Mouse (Mus musculus) hindbrain, embryonic 16.5 days (tissue): ENCODE results near the gene Mogs. TPM values are rescaled to one million over a fixed set of nuclear protein-coding genes. Genes with fewer than 3 reads are reported as not detected.

Experiments
- ATAC-seq: fragments of 200-750 bp; cut with Nextera tagmentation; 2 replicates; pipeline ENCODE4 v1.8.0; 2017; ENCODE audit warnings: moderate TSS enrichment, moderate library complexity
- H3K27ac ChIP-seq: fragments of 300-500 bp; sonication (generic); 2 replicates; pipeline ENCODE4 v1.5.1; 2014; ENCODE audit warnings: low read depth, mild to moderate bottlenecking, control low read depth, low read length, moderate library complexity
- H3K27me3 ChIP-seq: fragments of 300-500 bp; sonication (generic); replicated peaks from 2 replicates; pipeline ENCODE4 v1.6.1; 2014; ENCODE audit warnings: low read length; ENCODE audit not compliant: control insufficient read depth, insufficient read depth
- H3K36me3 ChIP-seq: fragments of 300-500 bp; sonication (generic); 2 replicates; pipeline ENCODE4 v1.6.1; 2014; ENCODE audit warnings: mild to moderate bottlenecking, low read length, moderate library complexity, mixed read lengths; ENCODE audit not compliant: control insufficient read depth, insufficient read depth
- H3K4me1 ChIP-seq: fragments of 300-500 bp; sonication (generic); 2 replicates; pipeline ENCODE4 v1.6.1; 2014; ENCODE audit warnings: low read depth, low read length; ENCODE audit not compliant: control insufficient read depth, insufficient read depth
- H3K4me2 ChIP-seq: fragments of 300-500 bp; sonication (generic); 2 replicates; pipeline ENCODE4 v1.6.1; 2014; ENCODE audit warnings: mild to moderate bottlenecking, low read length, control low read depth, moderate library complexity
- H3K4me3 ChIP-seq: fragments of 300-500 bp; sonication (generic); 2 replicates; pipeline ENCODE4 v1.5.1; 2014; ENCODE audit warnings: mild to moderate bottlenecking, low read length, control low read depth, moderate library complexity
- H3K9ac ChIP-seq: fragments of 300-500 bp; sonication (generic); 2 replicates; pipeline ENCODE4 v1.6.1; 2014; ENCODE audit warnings: low read depth, mild to moderate bottlenecking, control low read depth, low read length, moderate library complexity
- H3K9me3 ChIP-seq: fragments of 300-500 bp; sonication (generic); 2 replicates; pipeline ENCODE4 v1.6.1; 2014; ENCODE audit warnings: mild to moderate bottlenecking, low read length, moderate library complexity; ENCODE audit not compliant: control insufficient read depth
- WGBS: fragments of 180-500 bp; shearing (Covaris S2); extraction: QIAGEN DNeasy Blood & Tissue Kit; methylation state at CpG from one replicate; pipeline ENCODE4 v1.1.7; 2014; 5-methylcytosine and 5-hydroxymethylcytosine counted together
- polyA plus RNA-seq: library from polyadenylated mRNA; unstranded; fragments of >200 nt; fragmentation: Nextera tagmentation; extraction: Ambion mirVana; gene quantifications from 2 replicates; pipeline ENCODE4 v1.2.1, GENCODE M21; 2015

The Mogs gene
- polyA plus RNA-seq, 1 experiment from 2014 or later, result 6.4 TPM

DNA sequence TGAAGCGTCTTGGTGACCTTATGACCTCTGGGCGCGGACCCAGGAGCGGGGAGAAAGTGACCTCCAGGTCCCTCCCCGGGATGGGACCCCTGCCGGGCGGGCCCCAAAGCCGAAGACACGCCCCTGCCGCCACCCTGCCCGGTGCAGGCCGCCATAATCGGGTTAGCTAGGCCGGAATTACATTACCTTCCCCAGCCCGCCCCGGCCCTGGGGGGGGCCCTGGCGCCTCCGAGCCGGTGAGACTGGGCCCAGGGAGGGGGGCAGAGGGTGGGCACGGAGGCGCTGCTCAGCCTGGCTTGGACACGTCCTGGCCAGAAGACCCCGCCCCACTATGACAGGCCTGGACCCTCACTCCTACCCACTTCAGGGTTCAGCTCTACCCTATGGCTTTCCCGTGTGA, 44.1 kb upstream of the Mogs start:
- no peaks in the 10 kb centered on the region for H3K36me3 ChIP-seq
- H3K9ac ChIP-seq, result no peak overlapping the region
- no peaks in the 10 kb centered on the region for H3K9me3 ChIP-seq
- no peak overlapping the region for H3K27ac ChIP-seq
- WGBS, result 1% methylated on average over 19 of the region's 24 CpGs
- no peak overlapping the region for H3K4me2 ChIP-seq
- no peak overlapping the region for H3K4me3 ChIP-seq
- H3K4me1 ChIP-seq, result peaks cover 7% of the 10 kb centered on the region; the same call in 1 of the 2 replicates
- peak; percentile 41; the same call in 1 of the 2 replicates for ATAC-seq
- peaks cover 74% of the 10 kb centered on the region for H3K27me3 ChIP-seq

DNA sequence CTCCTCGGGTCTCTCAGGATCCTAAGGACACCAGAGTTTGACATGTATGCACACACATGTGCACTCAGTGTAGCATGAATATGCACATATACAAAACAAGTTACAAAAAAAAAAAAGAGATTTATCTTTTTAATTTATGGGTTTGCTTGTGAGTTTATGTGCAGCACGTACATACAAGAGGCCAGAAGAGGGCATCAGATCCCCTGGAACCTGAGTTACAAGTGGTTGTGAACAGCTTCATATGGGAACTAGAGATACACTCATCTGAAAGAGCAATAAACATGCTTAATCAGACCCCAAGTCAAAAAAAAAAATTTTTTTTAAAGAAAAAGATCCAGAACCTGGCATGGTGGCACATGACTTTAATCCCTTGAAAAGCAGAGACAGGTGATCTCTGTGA, 40.3 kb upstream of the Mogs start:
- Histone ChIP-seq H3K4me2 (no peak overlapping the region), H3K9me3 (no peaks in the 10 kb centered on the region), H3K9ac (no peak overlapping the region), H3K27me3 (peaks cover 47% of the 10 kb centered on the region), H3K4me3 (no peak overlapping the region), H3K36me3 (no peaks in the 10 kb centered on the region), H3K4me1 (peaks cover 15% of the 10 kb centered on the region), H3K27ac (no peak overlapping the region)
- WGBS, result 16% methylated on average over 2 of the region's 2 CpGs
- ATAC-seq, result no peak

DNA sequence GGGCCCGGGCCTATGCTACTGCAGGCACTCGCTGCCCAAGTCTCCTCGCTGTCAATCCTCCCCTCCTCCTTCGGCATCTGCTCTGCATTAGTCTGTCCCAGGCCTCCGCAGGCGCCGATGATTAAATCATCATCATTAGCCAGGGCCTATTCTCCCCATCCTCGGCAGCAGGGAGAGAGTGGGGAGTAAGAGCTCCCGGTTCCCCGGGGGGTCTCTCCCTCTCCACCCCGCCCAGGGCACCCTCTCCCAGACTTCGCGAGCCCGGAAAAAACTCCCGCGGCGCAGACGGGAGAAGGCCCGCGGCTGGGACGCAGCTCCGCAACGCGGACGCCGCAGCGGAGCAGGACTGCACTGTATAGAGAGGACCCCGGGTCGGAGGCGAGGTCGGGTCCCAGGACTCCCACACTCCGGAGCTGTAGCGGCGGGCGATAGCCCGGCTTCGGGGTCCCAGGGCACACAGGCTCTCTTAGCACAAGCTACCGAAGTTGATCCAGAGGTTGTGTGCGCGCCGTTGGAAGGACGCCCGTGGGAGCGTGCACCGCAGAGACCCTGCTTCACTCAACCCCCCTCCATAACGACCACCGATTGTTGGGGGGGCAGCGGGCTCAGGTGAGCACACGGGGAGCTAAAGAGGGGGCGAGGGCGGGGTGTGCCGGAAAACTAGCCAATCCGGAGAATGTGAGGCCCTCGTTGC, 37.5 kb upstream of the Mogs start, which contains the start of gene Pcgf1:
Pcgf1 (plus strand) TSS at position 240 of the 694 bp plus-strand sequence.
- Histone ChIP-seq H3K9ac (peak within 1 kb of the TSS; percentile 87), H3K4me2 (peak within 1 kb of the TSS; percentile 97), H3K27ac (peak within 1 kb of the TSS; percentile 92), H3K36me3 (peaks cover 6% of the 10 kb centered on the region; the same call in 1 of the 2 replicates), H3K9me3 (no peaks in the 10 kb centered on the region), H3K27me3 (peaks cover 35% of the 10 kb centered on the region), H3K4me1 (peaks cover 11% of the 10 kb centered on the region), H3K4me3 (peak within 1 kb of the TSS; percentile 88)
- ATAC-seq, result peak; percentile 83
- under 1% methylated on average over 53 of the region's 54 CpGs for WGBS

DNA sequence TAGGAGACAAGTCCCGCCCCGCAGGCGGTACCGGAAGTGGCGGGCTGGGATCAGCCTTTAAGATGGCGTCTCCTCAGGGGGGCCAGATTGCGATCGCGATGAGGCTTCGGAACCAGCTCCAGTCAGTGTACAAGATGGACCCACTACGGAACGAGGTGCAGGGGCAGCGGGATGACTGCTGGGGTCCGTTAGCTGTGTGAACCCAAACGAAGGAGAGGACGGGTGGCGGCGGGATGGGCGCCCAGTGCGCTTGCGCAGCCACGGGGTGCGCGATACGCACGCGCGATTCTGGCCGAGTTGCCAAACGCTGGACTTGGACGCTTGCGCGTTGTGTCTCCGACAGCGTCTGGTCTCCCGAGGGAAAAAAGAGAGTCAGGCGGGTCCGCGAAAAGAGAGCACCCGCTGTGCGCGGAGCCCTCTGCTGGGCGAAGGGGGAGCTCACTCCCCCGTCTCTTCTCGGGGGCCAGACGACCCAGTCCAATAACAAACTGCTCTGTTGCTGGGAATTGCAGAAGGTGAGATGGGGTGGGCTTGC, 36.9 kb upstream of the Mogs start:
- peaks cover 40% of the 10 kb centered on the region for H3K27me3 ChIP-seq
- H3K9ac ChIP-seq, result peak overlapping the region; percentile 87
- no peaks in the 10 kb centered on the region for H3K9me3 ChIP-seq
- H3K4me3 ChIP-seq, result peak overlapping the region; percentile 88
- peak overlapping the region; percentile 92 for H3K27ac ChIP-seq
- WGBS, result under 1% methylated on average over 46 of the region's 46 CpGs
- H3K36me3 ChIP-seq, result peaks cover 6% of the 10 kb centered on the region; the same call in 1 of the 2 replicates
- ATAC-seq, result peak; percentile 95
- H3K4me1 ChIP-seq, result peaks cover 11% of the 10 kb centered on the region
- H3K4me2 ChIP-seq, result peak overlapping the region; percentile 97

DNA sequence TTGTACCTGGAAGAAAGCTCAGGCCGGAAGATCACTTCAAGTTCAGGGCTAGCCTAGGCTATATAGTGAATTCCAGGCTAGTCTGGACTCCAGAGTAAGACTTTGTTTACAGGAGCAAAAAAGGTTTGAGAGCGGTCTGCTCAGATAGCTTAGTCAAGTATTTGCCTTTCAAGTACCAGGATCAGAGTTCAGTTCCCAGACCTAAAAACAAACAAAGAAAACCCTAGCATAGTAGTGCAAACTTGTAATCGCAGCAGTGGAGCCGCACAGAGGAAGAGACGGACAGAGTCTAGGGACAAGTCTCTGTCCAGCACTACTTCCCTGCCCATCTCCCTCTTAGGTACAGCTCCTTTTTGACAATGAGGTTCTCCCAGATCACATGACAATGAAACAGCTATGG, 35.1 kb upstream of the Mogs start:
- Histone ChIP-seq H3K27ac (no peak overlapping the region), H3K27me3 (peaks cover 41% of the 10 kb centered on the region), H3K9ac (no peak overlapping the region), H3K4me3 (no peak overlapping the region), H3K36me3 (peaks cover 6% of the 10 kb centered on the region; the same call in 1 of the 2 replicates), H3K4me1 (peaks cover 11% of the 10 kb centered on the region), H3K4me2 (no peak overlapping the region), H3K9me3 (no peaks in the 10 kb centered on the region)
- over 99% methylated on average over 5 of the region's 5 CpGs for WGBS
- no peak for ATAC-seq

DNA sequence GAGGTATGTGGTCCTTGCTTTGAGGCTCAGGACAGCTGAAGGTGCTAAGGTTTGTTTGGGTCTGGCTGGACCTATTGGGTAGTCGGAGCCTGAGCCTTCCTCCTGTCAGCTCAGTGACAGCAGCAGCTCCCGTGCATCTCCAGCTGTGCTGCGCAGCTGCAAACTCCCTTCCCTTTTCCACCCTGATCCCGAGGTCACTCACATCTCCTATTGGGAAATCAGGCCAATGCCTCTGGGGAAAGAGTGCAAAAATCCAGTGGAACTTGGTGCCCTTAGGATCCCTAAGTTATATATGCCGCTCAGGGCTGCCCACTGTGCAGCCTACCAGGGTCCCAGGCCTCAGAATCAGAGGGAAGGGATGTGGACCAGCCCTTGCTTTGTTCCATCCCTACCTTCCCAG, 31.8 kb upstream of the Mogs start:
- peaks cover 11% of the 10 kb centered on the region for H3K4me1 ChIP-seq
- 8% methylated on average over 5 of the region's 5 CpGs for WGBS
- peaks cover 54% of the 10 kb centered on the region for H3K27me3 ChIP-seq
- H3K4me3 ChIP-seq, result no peak overlapping the region
- H3K4me2 ChIP-seq, result no peak overlapping the region
- no peaks in the 10 kb centered on the region for H3K9me3 ChIP-seq
- no peak overlapping the region for H3K9ac ChIP-seq
- H3K36me3 ChIP-seq, result peaks cover 6% of the 10 kb centered on the region; the same call in 1 of the 2 replicates
- no peak overlapping the region for H3K27ac ChIP-seq
- no peak for ATAC-seq

DNA sequence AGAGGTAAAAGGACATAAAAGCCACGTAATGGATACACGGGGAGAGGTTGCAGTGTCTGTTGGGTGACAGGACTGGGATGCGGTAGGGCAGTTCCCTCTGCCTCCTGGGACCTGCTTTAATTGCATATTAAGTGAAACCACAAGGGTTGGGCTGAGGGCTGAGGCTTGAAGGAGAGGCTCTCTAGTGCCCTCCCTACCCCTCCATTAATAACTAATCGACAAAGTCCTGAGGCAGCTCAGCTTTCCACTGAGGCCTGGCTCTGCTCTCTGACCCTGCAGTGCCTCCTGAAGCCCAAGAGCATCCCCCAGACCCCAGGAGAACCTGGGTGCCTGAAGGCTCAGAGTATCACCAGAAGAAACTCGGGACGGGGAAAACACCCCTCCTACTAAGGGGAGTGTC, 30.8 kb upstream of the Mogs start:
- H3K4me2 ChIP-seq, result no peak overlapping the region
- H3K27me3 ChIP-seq, result peaks cover 61% of the 10 kb centered on the region
- no peak for ATAC-seq

DNA sequence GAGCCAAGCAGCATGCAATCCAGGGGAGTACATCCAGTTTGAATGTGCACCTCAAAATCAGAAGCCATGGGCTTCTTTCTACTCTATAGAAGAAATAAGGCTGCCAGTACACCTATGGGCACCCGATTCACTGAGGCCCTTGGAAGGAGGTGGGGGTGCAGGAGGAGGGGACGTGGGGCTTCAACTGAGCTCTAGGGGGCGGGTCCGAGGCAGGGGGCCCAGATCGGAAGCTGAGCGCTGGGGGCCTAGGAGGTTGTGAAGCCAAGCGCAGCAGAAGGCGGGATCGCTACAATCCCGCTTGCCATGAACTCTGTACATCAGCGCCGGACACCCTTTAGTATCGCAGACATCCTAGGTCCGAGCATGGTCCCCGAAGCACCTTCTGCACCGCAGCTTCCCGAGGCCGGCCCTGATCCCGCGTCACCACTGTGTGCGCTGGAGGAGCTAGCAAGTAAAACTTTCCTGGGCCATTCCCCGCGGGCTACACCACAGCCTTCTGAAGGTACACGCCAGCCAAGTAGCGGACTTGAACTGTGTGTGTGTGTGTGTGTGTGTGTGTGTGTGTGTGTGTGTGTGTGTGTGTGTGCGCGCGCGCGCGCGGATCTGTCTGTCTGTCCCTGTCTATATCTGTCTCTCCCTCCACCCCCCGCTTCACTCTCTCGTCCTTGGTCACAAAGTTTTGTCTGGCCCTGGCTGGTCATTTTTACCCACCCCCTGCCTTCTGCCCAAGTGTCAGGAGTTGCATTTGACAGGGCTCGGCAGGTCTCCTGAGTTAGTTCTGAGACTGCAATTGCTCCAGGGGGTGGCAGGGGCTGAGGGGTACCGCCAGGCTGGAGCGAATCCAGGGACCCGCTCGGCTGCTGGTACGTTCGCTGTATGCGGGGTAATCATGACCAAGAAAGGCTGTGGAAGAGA, 28.9 kb upstream of the Mogs start, which contains the start of gene Lbx2:
Lbx2 (plus strand) TSS at position 247 of the 915 bp plus-strand sequence.
- Histone ChIP-seq H3K9me3 (no peaks in the 10 kb centered on the region), H3K27me3 (peaks cover 75% of the 10 kb centered on the region), H3K4me1 (peaks cover 4% of the 10 kb centered on the region; the same call in 1 of the 2 replicates), H3K36me3 (peaks cover 3% of the 10 kb centered on the region; the same call in 1 of the 2 replicates), H3K4me2 (no peak within 1 kb of the TSS; the same call in 1 of the 2 replicates), H3K4me3 (no peak within 1 kb of the TSS), H3K9ac (no peak within 1 kb of the TSS; the same call in 1 of the 2 replicates), H3K27ac (no peak within 1 kb of the TSS)
- ATAC-seq, result no peak
- 5% methylated on average over 42 of the region's 42 CpGs for WGBS

More for the DNA sequence above, 30.8 kb upstream of the Mogs start:
- Histone ChIP-seq H3K9ac (no peak overlapping the region), H3K36me3 (peaks cover 6% of the 10 kb centered on the region; the same call in 1 of the 2 replicates), H3K4me3 (no peak overlapping the region), H3K4me1 (peaks cover 5% of the 10 kb centered on the region), H3K27ac (no peak overlapping the region), H3K9me3 (no peaks in the 10 kb centered on the region)
- 6% methylated on average over 6 of the region's 6 CpGs for WGBS
